Mouse (Mus musculus) neutrophil, adult 65 days (primary cell): Measurements from ENCODE around the gene Spns3. TPM values are rescaled to one million over a fixed set of nuclear protein-coding genes. Genes with fewer than 3 reads are reported as not detected.

Experiments used
- total RNA-seq: library from RNA; stranded (reverse); gene quantifications from 2 replicates; pipeline ENCODE4 v1.2.4, GENCODE M21; 2023

Spns3 gene
- 6.5 and 7.8 TPM in 2 replicates for total RNA-seq

GRCm38 (mm10) chr11:72550134-72550988 is at the start of gene Spns3:
Gene Spns3 (minus strand): TSS chr11:72550506.

GRCm38 (mm10) chr11:72489881-72490301 is 60.4 kb downstream of the Spns3 start, which contains the start of gene Spns2:
Gene Spns2 (minus strand): TSS chr11:72489904.

Other genes starting within 250 kb of the Spns3 start
- gene Xaf1, start 248.9 kb downstream of the Spns3 start, total RNA-seq = 9.8 and 15.2 TPM in 2 replicates
- gene Fbxo39, start 236.1 kb downstream of the Spns3 start, total RNA-seq = 0.23 TPM in 1 of 2 replicates, not detected in the other
- gene Tekt1, start 188.1 kb downstream of the Spns3 start, total RNA-seq = not detected in 2 replicates
- gene Smtnl2, start 138.8 kb downstream of the Spns3 start, total RNA-seq = 0.36 TPM in 1 of 2 replicates, not detected in the other
- not detected in 2 replicates for gene Ggt6, start 115.0 kb downstream of the Spns3 start, total RNA-seq
- 24.0 and 31.3 TPM in 2 replicates for gene Mybbp1a, start 109.2 kb downstream of the Spns3 start, total RNA-seq
- gene Spns2, start 60.6 kb downstream of the Spns3 start, total RNA-seq = 0.86 and 1.6 TPM in 2 replicates
- gene Ube2g1, start 56.8 kb upstream of the Spns3 start, total RNA-seq = 15.4 and 24.0 TPM in 2 replicates
- gene Ankfy1, start 139.5 kb upstream of the Spns3 start, total RNA-seq = 70.8 and 80.0 TPM in 2 replicates
- 5.8 and 11.4 TPM in 2 replicates for gene Cyb5d2, start 245.6 kb upstream of the Spns3 start, total RNA-seq
- 68.5 and 102 TPM in 2 replicates for gene Zzef1, start 245.7 kb upstream of the Spns3 start, total RNA-seq